ENCODE assay signal across 7 mouse cellular contexts in genomic region chr1:33719733-33720225, GRCm38 (mm10). TPM values are rescaled to one million over a fixed set of nuclear protein-coding genes. Genes with fewer than 3 reads are reported as not detected.
A peak's percentile ranks its signal among the peaks of the same experiment; 100 is the strongest.
DNase-seq lines count a peak whose midpoint lies in the region; ATAC-seq lines count a peak whose summit lies in the region.

Gene Rab23 (plus strand): TSS chr1:33719887.

- peak; percentile 96 for ATAC-seq in embryonic facial prominence, embryonic 11.5 days (replicated peaks; ENCODE audit: insufficient number of reproducible peaks, low FRiP score, low TSS enrichment, low read depth)
- peak; percentile 96 for ATAC-seq in midbrain, embryonic 11.5 days (ENCODE audit: low FRiP score)

- H3K36me3 ChIP-seq in embryonic facial prominence, embryonic 11.5 days (replicated peaks; ENCODE audit: control insufficient read depth, insufficient read depth, low read depth, low read length) = peaks cover 4% of the 10 kb centered on the region; the same call in 1 of the 2 replicates
- H3K36me3 ChIP-seq in midbrain, embryonic 11.5 days (ENCODE audit: control insufficient read depth, insufficient read depth, low read length) = peaks cover 16% of the 10 kb centered on the region; the same call in 1 of the 2 replicates

- H3K27ac ChIP-seq in embryonic facial prominence, embryonic 11.5 days (replicated peaks; ENCODE audit: low read depth, low read length) = peak within 1 kb of the TSS; percentile 85
- H3K27ac ChIP-seq in midbrain, embryonic 11.5 days (ENCODE audit: low read depth, low read length) = peak within 1 kb of the TSS; percentile 74

- intact Hi-C loops in left cerebral cortex, postnatal 4 days (cut with DNase I) = loop anchor here (5.0 kb wide), 1 partner anchor 47 kb away; no protein-coding TSS in a partner anchor

- peak within 1 kb of the TSS; percentile 71 for H3K4me3 ChIP-seq in embryonic facial prominence, embryonic 11.5 days (ENCODE audit: low read depth, low read length)
- H3K4me3 ChIP-seq in midbrain, embryonic 11.5 days (ENCODE audit: low read depth, low read length) = peak within 1 kb of the TSS; percentile 78

- peak within 1 kb of the TSS; percentile 91 for H3K9ac ChIP-seq in embryonic facial prominence, embryonic 11.5 days (replicated peaks; ENCODE audit: low read length)
- H3K9ac ChIP-seq in midbrain, embryonic 11.5 days (ENCODE audit: low read length) = peak within 1 kb of the TSS; percentile 91

- H3K4me1 ChIP-seq in embryonic facial prominence, embryonic 11.5 days (ENCODE audit: control insufficient read depth, insufficient read depth, low read length) = no peaks in the 10 kb centered on the region
- peaks cover 5% of the 10 kb centered on the region for H3K4me1 ChIP-seq in midbrain, embryonic 11.5 days (ENCODE audit: control insufficient read depth, insufficient read depth, low read length)

- no peaks in the 10 kb centered on the region for H3K27me3 ChIP-seq in embryonic facial prominence, embryonic 11.5 days (ENCODE audit: control insufficient read depth, insufficient read depth, low read length)
- no peaks in the 10 kb centered on the region for H3K27me3 ChIP-seq in midbrain, embryonic 11.5 days (ENCODE audit: control insufficient read depth, insufficient read depth, low read length)

- under 1% methylated on average over 50 of the region's 54 CpGs for WGBS in embryonic facial prominence, embryonic 11.5 days
- WGBS in midbrain, embryonic 11.5 days = under 1% methylated on average over 43 of the region's 54 CpGs

- H3K4me2 ChIP-seq in embryonic facial prominence, embryonic 11.5 days (ENCODE audit: low read depth, low read length) = peak within 1 kb of the TSS; percentile 64
- peak within 1 kb of the TSS; percentile 66 for H3K4me2 ChIP-seq in midbrain, embryonic 11.5 days

- H3K9me3 ChIP-seq in embryonic facial prominence, embryonic 11.5 days (replicated peaks; ENCODE audit: control insufficient read depth, low read length) = no peaks in the 10 kb centered on the region
- H3K9me3 ChIP-seq in midbrain, embryonic 11.5 days (ENCODE audit: control insufficient read depth, low read length) = no peaks in the 10 kb centered on the region

- DNase-seq in adrenal gland, postnatal 25 days = peak; percentile 83
- peak; percentile 87 for DNase-seq in embryonic facial prominence, embryonic 11.5 days (ENCODE audit: low spot score)
- DNase-seq in heart, adult 11 months = peak; percentile 98
- peak; percentile 80 for DNase-seq in kidney, adult 11 months
- DNase-seq in left cerebral cortex, postnatal 4 days = peak; percentile 82
- peak; percentile 98 for DNase-seq in midbrain, embryonic 11.5 days (ENCODE audit: low spot score, missing footprints)
- peak; percentile 68 for DNase-seq in skeletal muscle tissue, adult 2 months (ENCODE audit: low read depth, low spot score)

RNA-seq across cellular contexts. Expression of gene Rab23, which starts in this region (rescaled TPM):
- total RNA-seq in adrenal gland, postnatal 25 days (2021) = 11.0 and 17.6 TPM in 2 replicates
- 28.8 and 33.0 TPM in 2 replicates for polyA plus RNA-seq in embryonic facial prominence, embryonic 11.5 days (2014; fragmentation: Nextera tagmentation; extraction: Ambion mirVana)
- 10 to 100 TPM; 33.9 to 34.2 TPM for total RNA-seq in left cerebral cortex, postnatal 4 days (2021)
- polyA plus RNA-seq in midbrain, embryonic 11.5 days (2014; fragmentation: Nextera tagmentation; extraction: Ambion mirVana) = 28.2 and 28.6 TPM in 2 replicates

Comparison
In these comparisons a context has a peak if more than half of its experiments do, and no peak if none do; other contexts are left out.
1. Peak in every context shown above with its lines: DNase-seq, ATAC-seq, H3K4me3 ChIP-seq and H3K27ac ChIP-seq.